Mouse (Mus musculus): ENCODE data around the gene Lrmda.

DNA sequence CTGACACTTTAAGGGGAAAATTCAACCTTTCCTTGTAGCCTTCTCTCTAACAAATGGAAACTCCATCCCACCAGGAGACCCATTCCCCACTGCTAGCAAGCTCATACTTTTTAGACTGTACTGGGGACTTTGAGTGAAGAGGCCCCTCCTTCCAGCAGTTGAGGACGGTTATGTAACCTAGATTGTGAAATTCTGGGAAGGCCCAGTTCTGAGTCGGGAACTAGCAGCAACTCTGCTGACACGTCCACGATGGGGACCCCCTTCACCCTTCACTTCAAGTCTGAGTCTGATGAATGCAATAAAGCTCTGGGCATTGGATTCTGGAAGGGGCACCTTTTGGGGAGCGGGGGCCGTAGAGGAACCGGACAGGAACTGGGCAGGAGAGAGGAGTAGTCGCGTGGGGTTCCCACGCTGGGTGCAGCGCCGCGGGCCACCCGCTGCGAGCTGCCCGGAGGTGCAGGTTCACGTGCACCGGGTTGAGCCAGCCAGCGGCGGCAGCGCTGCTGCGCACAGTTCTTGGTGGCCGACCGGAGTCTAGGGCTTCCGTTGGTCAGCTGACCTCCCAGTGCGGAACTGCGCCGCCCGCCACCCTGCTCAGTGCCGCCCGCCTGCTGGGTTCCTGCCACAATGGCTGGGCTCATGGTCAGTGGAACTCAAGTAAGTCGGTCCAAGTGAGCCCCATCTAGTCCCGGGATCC lies at the start of gene Lrmda:
- TF ChIP-seq POLR2A (IDR thresholded peaks at IDR 0.05; ENCODE audit: extremely low read depth, insufficient read depth, low read length), result no peak
- TF ChIP-seq CTCF (IDR thresholded peaks at IDR 0.05; ENCODE audit: extremely low read depth, insufficient read depth, low read length), result no peak
